Mouse (Mus musculus) gastrocnemius, postnatal 4 days (tissue): ENCODE data around the gene Pla2g5. TPM values are rescaled to one million over a fixed set of nuclear protein-coding genes. Genes with fewer than 3 reads are reported as not detected.

Experiments used
- DNase-seq, 2 experiments: peaks; one replicate each; pipeline ENCODE4 v3.0.0; 2021 to 2022; ENCODE audit warnings: low spot score in 2 of 2, mixed read lengths in 2 of 2
- total RNA-seq, 2 experiments: library from RNA; stranded (reverse); gene quantifications; 2 replicates each; pipeline ENCODE4 v1.2.3; 2021

Gene Pla2g5
- total RNA-seq, 2 experiments from 2014 or later, result 2.0 to 4.3 TPM

GRCm38 (mm10) chr4:138752603-138753002 is 110.7 kb downstream of the Pla2g5 start:
- DNase-seq, result no peak

Other genes with a start within 250 kb of the Pla2g5 start
- gene Vwa5b1, start 227.6 kb downstream of the Pla2g5 start, total RNA-seq, result not detected
- gene Pla2g2c, start 138.7 kb downstream of the Pla2g5 start, total RNA-seq, result under 1 TPM; 0.16 to 0.39 TPM
- gene Ubxn10, start 126.3 kb downstream of the Pla2g5 start, total RNA-seq, result under 1 TPM; 0.52 to 0.54 TPM
- not detected for gene Pla2g2f, start 105.9 kb downstream of the Pla2g5 start, total RNA-seq
- gene Pla2g2d, start 87.7 kb downstream of the Pla2g5 start, total RNA-seq, result not detected
- gene Gm13030, start 10.5 kb upstream of the Pla2g5 start, total RNA-seq, result not detected
- not detected for gene Pla2g2e, start 14.5 kb upstream of the Pla2g5 start, total RNA-seq
- 1 to 10 TPM; 6.8 to 7.2 TPM for gene Otud3, start 50.5 kb upstream of the Pla2g5 start, total RNA-seq
- not detected for gene Rnf186, start 103.6 kb upstream of the Pla2g5 start, total RNA-seq
- 1 to 10 TPM; 3.7 to 5.5 TPM for gene Tmco4, start 109.4 kb upstream of the Pla2g5 start, total RNA-seq
- gene Htr6, start 212.1 kb upstream of the Pla2g5 start, total RNA-seq, result not detected
- gene Nbl1, start 229.5 kb upstream of the Pla2g5 start, total RNA-seq, result 10 to 100 TPM; 68.5 to 74.4 TPM